Mouse (Mus musculus) neural tube, embryonic 12.5 days (tissue): ENCODE data around the gene Cdhr2. TPM values are rescaled to one million over a fixed set of nuclear protein-coding genes. Genes with fewer than 3 reads are reported as not detected.

Source experiments
- ATAC-seq: fragments of 200-750 bp; cut with Nextera tagmentation; 2 replicates; pipeline ENCODE4 v1.8.0; 2017; ENCODE audit warnings: low read depth, mild to moderate bottlenecking, moderate TSS enrichment, moderate library complexity; ENCODE audit not compliant: low FRiP score
- H3K27ac ChIP-seq: fragments of 300-500 bp; sonication (generic); 2 replicates; pipeline ENCODE4 v1.5.1; 2016
- H3K27me3 ChIP-seq: fragments of 300-500 bp; sonication (generic); replicated peaks from 2 replicates; pipeline ENCODE4 v1.6.1; 2016; ENCODE audit warnings: mild to moderate bottlenecking
- H3K36me3 ChIP-seq: fragments of 300-500 bp; sonication (generic); 2 replicates; pipeline ENCODE4 v1.6.1; 2016; ENCODE audit warnings: mild to moderate bottlenecking
- H3K4me1 ChIP-seq: fragments of 300-500 bp; sonication (generic); 2 replicates; pipeline ENCODE4 v1.6.1; 2016
- H3K4me2 ChIP-seq: fragments of 300-500 bp; sonication (generic); replicated peaks from 2 replicates; pipeline ENCODE4 v1.6.1; 2016; ENCODE audit warnings: mild to moderate bottlenecking
- H3K4me3 ChIP-seq: fragments of 300-500 bp; sonication (generic); 2 replicates; pipeline ENCODE4 v1.5.1; 2016
- H3K9ac ChIP-seq: fragments of 300-500 bp; sonication (generic); 2 replicates; pipeline ENCODE4 v1.6.1; 2016; ENCODE audit warnings: mild to moderate bottlenecking
- H3K9me3 ChIP-seq: fragments of 300-500 bp; sonication (generic); 2 replicates; pipeline ENCODE4 v1.6.1; 2016; ENCODE audit warnings: mild to moderate bottlenecking
- WGBS: fragments of 180-500 bp; shearing (Covaris S2); methylation state at CpG from one replicate; pipeline ENCODE4 v1.1.7; 2016; 5-methylcytosine and 5-hydroxymethylcytosine counted together
- polyA plus RNA-seq: library from polyadenylated mRNA; unstranded; fragments of >200 nt; fragmentation: Nextera tagmentation; extraction: Ambion mirVana; gene quantifications from 2 replicates; pipeline ENCODE4 v1.2.1, GENCODE M21; 2016

Cdhr2 gene
- polyA plus RNA-seq = 0.09 and 0.15 TPM in 2 replicates

GRCm38 (mm10) chr13:54701243-54701642 lies at the start of gene Cdhr2:
Gene Cdhr2, plus strand, starts transcription at chr13:54701461.
- H3K9me3 ChIP-seq = no peaks in the 10 kb centered on the region
- H3K4me2 ChIP-seq = no peak within 1 kb of the TSS
- WGBS = 73% methylated on average over 5 of the region's 5 CpGs
- no peaks in the 10 kb centered on the region for H3K36me3 ChIP-seq
- H3K4me1 ChIP-seq = no peaks in the 10 kb centered on the region
- no peak within 1 kb of the TSS for H3K9ac ChIP-seq
- H3K4me3 ChIP-seq = no peak within 1 kb of the TSS
- H3K27ac ChIP-seq = no peak within 1 kb of the TSS
- H3K27me3 ChIP-seq = no peaks in the 10 kb centered on the region
- ATAC-seq = no peak

- Histone ChIP-seq H3K9ac (no peak overlapping the region), H3K27ac (no peak overlapping the region), H3K9me3 (no peaks in the 10 kb centered on the region), H3K4me2 (no peak overlapping the region), H3K4me1 (no peaks in the 10 kb centered on the region), H3K4me3 (no peak overlapping the region), H3K27me3 (no peaks in the 10 kb centered on the region), H3K36me3 (peaks cover 77% of the 10 kb centered on the region)
- ATAC-seq = no peak
- WGBS = 52% methylated on average over 5 of the region's 5 CpGs
Observed at GRCm38 (mm10) chr13:54660877-54661276, 40.4 kb upstream of the Cdhr2 start.

GRCm38 (mm10) chr13:54661358-54661757 lies 39.9 kb upstream of the Cdhr2 start:
- no peak for ATAC-seq
- 83% methylated on average over 12 of the region's 12 CpGs for WGBS
- H3K9ac ChIP-seq = no peak overlapping the region

GRCm38 (mm10) chr13:54663999-54664398 lies 37.3 kb upstream of the Cdhr2 start:
- peaks cover 58% of the 10 kb centered on the region for H3K36me3 ChIP-seq
- 82% methylated on average over 4 of the region's 4 CpGs for WGBS

More at GRCm38 (mm10) chr13:54661358-54661757, 39.9 kb upstream of the Cdhr2 start:
- H3K36me3 ChIP-seq = peaks cover 73% of the 10 kb centered on the region
- H3K4me2 ChIP-seq = no peak overlapping the region
- H3K9me3 ChIP-seq = no peaks in the 10 kb centered on the region
- no peak overlapping the region for H3K4me3 ChIP-seq
- no peaks in the 10 kb centered on the region for H3K4me1 ChIP-seq
- no peaks in the 10 kb centered on the region for H3K27me3 ChIP-seq
- H3K27ac ChIP-seq = no peak overlapping the region

GRCm38 (mm10) chr13:54664509-54664908 lies 36.8 kb upstream of the Cdhr2 start:
- Histone ChIP-seq H3K9me3 (no peaks in the 10 kb centered on the region), H3K27ac (no peak overlapping the region), H3K36me3 (peaks cover 55% of the 10 kb centered on the region), H3K4me1 (no peaks in the 10 kb centered on the region), H3K4me3 (no peak overlapping the region), H3K27me3 (no peaks in the 10 kb centered on the region), H3K4me2 (no peak overlapping the region), H3K9ac (no peak overlapping the region)
- no peak for ATAC-seq
- WGBS = 89% methylated on average over 1 of the region's 1 CpGs

More at GRCm38 (mm10) chr13:54663999-54664398, 37.3 kb upstream of the Cdhr2 start:
- ATAC-seq = no peak
- Histone ChIP-seq H3K9ac (no peak overlapping the region), H3K9me3 (no peaks in the 10 kb centered on the region), H3K27ac (no peak overlapping the region), H3K27me3 (no peaks in the 10 kb centered on the region), H3K4me1 (no peaks in the 10 kb centered on the region), H3K4me3 (no peak overlapping the region), H3K4me2 (no peak overlapping the region)

GRCm38 (mm10) chr13:54665062-54665461 lies 36.2 kb upstream of the Cdhr2 start:
- H3K36me3 ChIP-seq = peaks cover 52% of the 10 kb centered on the region
- H3K4me3 ChIP-seq = no peak overlapping the region
- no peaks in the 10 kb centered on the region for H3K9me3 ChIP-seq
- no peak overlapping the region for H3K4me2 ChIP-seq
- no peak overlapping the region for H3K27ac ChIP-seq
- no peaks in the 10 kb centered on the region for H3K4me1 ChIP-seq
- H3K9ac ChIP-seq = no peak overlapping the region
- ATAC-seq = no peak
- no peaks in the 10 kb centered on the region for H3K27me3 ChIP-seq
- WGBS = 94% methylated on average over 7 of the region's 7 CpGs

GRCm38 (mm10) chr13:54670491-54670890 lies 30.8 kb upstream of the Cdhr2 start:
- Histone ChIP-seq H3K4me1 (no peaks in the 10 kb centered on the region), H3K27ac (no peak overlapping the region), H3K27me3 (no peaks in the 10 kb centered on the region), H3K9me3 (no peaks in the 10 kb centered on the region), H3K9ac (no peak overlapping the region), H3K4me3 (no peak overlapping the region), H3K36me3 (peaks cover 14% of the 10 kb centered on the region; the same call in 1 of the 2 replicates), H3K4me2 (no peak overlapping the region)
- no peak for ATAC-seq
- WGBS = 68% methylated on average over 2 of the region's 2 CpGs

GRCm38 (mm10) chr13:54675895-54676590 lies 25.2 kb upstream of the Cdhr2 start:
- ATAC-seq = no peak
- Histone ChIP-seq H3K4me3 (no peak overlapping the region), H3K36me3 (peaks cover 23% of the 10 kb centered on the region), H3K4me1 (no peaks in the 10 kb centered on the region), H3K27me3 (no peaks in the 10 kb centered on the region), H3K9ac (no peak overlapping the region), H3K9me3 (no peaks in the 10 kb centered on the region), H3K27ac (no peak overlapping the region), H3K4me2 (no peak overlapping the region)
- 68% methylated on average over 11 of the region's 11 CpGs for WGBS

- Histone ChIP-seq H3K27me3 (no peaks in the 10 kb centered on the region), H3K4me1 (no peaks in the 10 kb centered on the region), H3K9me3 (no peaks in the 10 kb centered on the region), H3K36me3 (peaks cover 45% of the 10 kb centered on the region), H3K4me2 (no peak overlapping the region), H3K9ac (no peak overlapping the region), H3K4me3 (no peak overlapping the region), H3K27ac (no peak overlapping the region)
- no peak for ATAC-seq
- 83% methylated on average over 4 of the region's 4 CpGs for WGBS
Observed at GRCm38 (mm10) chr13:54678263-54678662, 23.0 kb upstream of the Cdhr2 start.

GRCm38 (mm10) chr13:54680184-54680853 lies 20.9 kb upstream of the Cdhr2 start:
- no peak overlapping the region for H3K27ac ChIP-seq
- no peak for ATAC-seq
- no peak overlapping the region for H3K9ac ChIP-seq
- H3K9me3 ChIP-seq = no peaks in the 10 kb centered on the region
- H3K27me3 ChIP-seq = no peaks in the 10 kb centered on the region
- H3K4me3 ChIP-seq = no peak overlapping the region
- H3K4me1 ChIP-seq = peaks cover 13% of the 10 kb centered on the region
- H3K36me3 ChIP-seq = peaks cover 61% of the 10 kb centered on the region
- WGBS = 84% methylated on average over 17 of the region's 17 CpGs
- H3K4me2 ChIP-seq = no peak overlapping the region

GRCm38 (mm10) chr13:54681291-54681690 lies 20.0 kb upstream of the Cdhr2 start:
- peaks cover 61% of the 10 kb centered on the region for H3K36me3 ChIP-seq

GRCm38 (mm10) chr13:54683301-54683700 lies 18.0 kb upstream of the Cdhr2 start:
- ATAC-seq = no peak
- H3K9ac ChIP-seq = no peak overlapping the region
- H3K36me3 ChIP-seq = peaks cover 61% of the 10 kb centered on the region
- H3K4me1 ChIP-seq = peaks cover 23% of the 10 kb centered on the region
- H3K9me3 ChIP-seq = no peaks in the 10 kb centered on the region
- 90% methylated on average over 3 of the region's 3 CpGs for WGBS
- no peak overlapping the region for H3K4me3 ChIP-seq
- no peak overlapping the region for H3K27ac ChIP-seq
- no peak overlapping the region for H3K4me2 ChIP-seq
- H3K27me3 ChIP-seq = no peaks in the 10 kb centered on the region

More at GRCm38 (mm10) chr13:54681291-54681690, 20.0 kb upstream of the Cdhr2 start:
- Histone ChIP-seq H3K4me3 (no peak overlapping the region), H3K27ac (no peak overlapping the region), H3K4me2 (no peak overlapping the region), H3K27me3 (no peaks in the 10 kb centered on the region), H3K4me1 (peaks cover 22% of the 10 kb centered on the region), H3K9ac (no peak overlapping the region), H3K9me3 (no peaks in the 10 kb centered on the region)
- ATAC-seq = no peak
- WGBS = 91% methylated on average over 8 of the region's 8 CpGs
